Mouse (Mus musculus): ENCODE results near the gene Hccs.

- TF ChIP-seq CTCF (IDR thresholded peaks at IDR 0.05) (no peak), EP300 (IDR thresholded peaks at IDR 0.05; ENCODE audit: insufficient read depth, low read depth, low read length) (no peak)
Measured at GRCm38 (mm10) chrX:169319066-169319760, 959 bp downstream of the Hccs start.

Data from heart, adult 2 months (tissue).